Mouse (Mus musculus) heart, embryonic 14.5 days (tissue): ENCODE results near the gene Rnf157. TPM values are rescaled to one million over a fixed set of nuclear protein-coding genes. Genes with fewer than 3 reads are reported as not detected.

Source experiments
- ATAC-seq: fragments of 200-750 bp; cut with Nextera tagmentation; 2 replicates; pipeline ENCODE4 v1.8.0; 2017; ENCODE audit warnings: low read depth, moderate TSS enrichment; ENCODE audit not compliant: insufficient number of reproducible peaks, insufficient read depth, low FRiP score
- H3K27ac ChIP-seq, 2 experiments: fragments of 200-500 bp in 1 of 2; fragments of 300-500 bp in 1 of 2; sonication (generic) in 1 of 2; replicated peaks in 1 of 2; 2 replicates each; pipeline ENCODE4 v1.5.1; 2012 to 2014; ENCODE audit warnings: low read depth in 2 of 2, low read length in 2 of 2, control low read depth in 1 of 2, mild to moderate bottlenecking in 1 of 2, mixed read lengths in 1 of 2; ENCODE audit not compliant: control insufficient read depth in 1 of 2, insufficient read depth in 1 of 2
- H3K27me3 ChIP-seq: fragments of 300-500 bp; sonication (generic); 2 replicates; pipeline ENCODE4 v1.6.1; 2014; ENCODE audit warnings: mild to moderate bottlenecking, low read length, control low read depth; ENCODE audit not compliant: control insufficient read depth, insufficient read depth
- H3K36me3 ChIP-seq: fragments of 300-500 bp; sonication (generic); 2 replicates; pipeline ENCODE4 v1.6.1; 2014; ENCODE audit warnings: mild to moderate bottlenecking, control low read depth, low read length, mixed read lengths; ENCODE audit not compliant: control insufficient read depth, insufficient read depth
- H3K4me1 ChIP-seq, 2 experiments: fragments of 200-500 bp in 1 of 2; fragments of 300-500 bp in 1 of 2; sonication (generic) in 1 of 2; 2 replicates each; pipeline ENCODE4 v1.6.1; 2012 to 2014; ENCODE audit warnings: low read length in 2 of 2, control low read depth in 1 of 2, mixed read lengths in 1 of 2; ENCODE audit not compliant: control insufficient read depth in 2 of 2, insufficient read depth in 2 of 2
- H3K4me2 ChIP-seq: fragments of 300-500 bp; sonication (generic); 2 replicates; pipeline ENCODE4 v1.6.1; 2014; ENCODE audit warnings: mild to moderate bottlenecking, low read length
- H3K4me3 ChIP-seq, 2 experiments: fragments of 200-500 bp in 1 of 2; fragments of 300-500 bp in 1 of 2; sonication (generic) in 1 of 2; 2 replicates each; pipeline ENCODE4 v1.5.1; 2012 to 2014; ENCODE audit warnings: low read length in 2 of 2, mild to moderate bottlenecking in 2 of 2, control low read depth in 1 of 2, low read depth in 1 of 2, moderate library complexity in 1 of 2; ENCODE audit not compliant: control insufficient read depth in 1 of 2, insufficient read depth in 1 of 2
- H3K9ac ChIP-seq: fragments of 300-500 bp; sonication (generic); 2 replicates; pipeline ENCODE4 v1.6.1; 2014; ENCODE audit warnings: mild to moderate bottlenecking, low read length
- H3K9me3 ChIP-seq: fragments of 300-500 bp; sonication (generic); 2 replicates; pipeline ENCODE4 v1.6.1; 2016; ENCODE audit warnings: low read length, control low read depth; ENCODE audit not compliant: control insufficient read depth
- WGBS: fragments of 180-500 bp; shearing (Covaris S2); extraction: QIAGEN DNeasy Blood & Tissue Kit; methylation state at CpG from one replicate; pipeline ENCODE4 v1.1.7; 2014; 5-methylcytosine and 5-hydroxymethylcytosine counted together
- polyA plus RNA-seq: library from polyadenylated mRNA; unstranded; fragments of >200 nt; fragmentation: Nextera tagmentation; extraction: Ambion mirVana; gene quantifications from 2 replicates; pipeline ENCODE4 v1.2.1, GENCODE M21; 2014

Rnf157 gene
- polyA plus RNA-seq, 1 experiment from 2014 or later, result 8.4 TPM

DNA sequence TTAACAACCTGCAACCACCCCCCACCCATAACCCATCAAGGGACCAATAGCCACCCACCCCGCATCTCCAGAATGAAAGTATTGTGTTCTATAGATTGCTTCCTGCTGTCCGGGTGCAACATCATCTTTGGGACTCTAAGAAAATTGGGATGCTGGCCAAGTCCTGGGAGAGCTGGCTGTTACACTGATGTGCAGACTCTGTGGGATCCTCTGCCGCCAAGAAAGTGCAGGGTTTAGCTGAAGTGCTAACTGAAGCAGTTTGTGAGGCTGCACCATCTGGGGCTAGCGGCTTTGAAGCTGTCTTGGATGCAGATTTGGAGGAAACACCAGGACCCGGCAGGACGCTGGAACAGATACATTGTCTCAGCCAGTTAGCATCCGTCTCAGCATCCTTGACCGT, 101.7 kb downstream of the Rnf157 start:
- Histone ChIP-seq H3K27ac (no peak overlapping the region), H3K9me3 (no peaks in the 10 kb centered on the region), H3K4me3 (no peak overlapping the region), H3K4me1 (no peaks in the 10 kb centered on the region; a peak in 1 of 4 replicates), H3K36me3 (no peaks in the 10 kb centered on the region), H3K27me3 (no peaks in the 10 kb centered on the region), H3K4me2 (no peak overlapping the region), H3K9ac (no peak overlapping the region)
- no peak for ATAC-seq
- WGBS, result 34% methylated on average over 8 of the region's 8 CpGs

DNA sequence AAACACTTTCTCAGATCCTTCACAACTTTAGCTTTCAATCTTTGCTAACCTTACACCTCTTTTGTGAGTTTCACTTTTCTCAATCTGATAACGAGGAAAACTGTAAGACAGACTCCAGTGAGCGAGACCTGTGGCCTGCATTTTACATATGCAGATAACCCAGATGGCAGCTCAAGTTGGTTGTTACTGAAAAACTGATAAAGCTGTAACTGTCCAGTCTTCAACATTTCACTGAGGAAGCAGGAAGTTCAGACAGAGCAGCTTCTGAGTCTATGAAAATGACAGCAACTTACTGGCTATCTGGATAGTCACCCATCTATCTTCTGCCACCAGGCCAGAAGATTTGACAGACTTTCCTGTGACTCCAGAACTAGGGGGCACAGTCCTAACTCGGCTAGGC, 103.2 kb downstream of the Rnf157 start:
- Histone ChIP-seq H3K27me3 (no peaks in the 10 kb centered on the region), H3K36me3 (peaks cover 4% of the 10 kb centered on the region), H3K4me1 (peaks cover 3 to 7% of the 10 kb centered on the region in 2 experiments), H3K9ac (no peak overlapping the region), H3K27ac (no peak overlapping the region), H3K9me3 (no peaks in the 10 kb centered on the region), H3K4me3 (no peak overlapping the region), H3K4me2 (no peak overlapping the region)
- WGBS, result 57% methylated on average over 3 of the region's 3 CpGs
- no peak for ATAC-seq

DNA sequence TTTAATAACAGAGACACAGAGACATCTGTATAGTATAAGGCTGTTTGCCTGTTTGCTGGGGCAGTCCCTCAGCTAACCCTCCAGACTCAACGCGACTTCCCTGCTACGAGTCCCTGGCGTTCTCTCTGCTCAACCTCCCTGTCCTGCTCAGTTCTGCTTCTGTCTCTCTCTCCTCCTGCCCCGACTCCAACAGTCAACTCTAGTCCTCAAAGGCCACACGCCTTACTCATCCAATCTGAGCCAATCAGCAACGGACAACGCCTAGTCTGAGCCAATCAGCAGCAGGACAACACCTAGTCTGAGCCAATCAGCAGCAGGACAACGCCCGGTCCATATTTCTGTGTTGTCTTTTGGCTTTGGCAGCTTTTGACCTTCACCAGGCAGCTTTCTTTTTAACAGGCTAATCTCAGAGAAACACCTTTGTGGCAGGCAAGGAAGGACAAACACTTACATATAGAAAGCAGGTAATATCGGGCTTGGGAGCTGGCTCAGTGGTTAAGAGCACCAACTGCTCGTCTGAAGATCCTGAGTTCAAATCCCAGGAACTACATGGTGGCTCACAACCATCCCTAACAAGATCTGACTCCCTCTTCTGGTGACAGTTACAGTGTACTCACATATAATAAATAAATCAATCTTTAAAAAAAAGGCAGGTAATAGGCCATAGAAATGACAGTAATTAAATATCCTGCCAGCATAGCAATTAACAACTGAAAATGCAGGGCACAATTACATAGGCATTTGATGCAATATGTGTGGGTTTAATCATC, 104.9 kb downstream of the Rnf157 start:
- no peak overlapping the region for H3K9ac ChIP-seq
- H3K36me3 ChIP-seq, result peaks cover 21% of the 10 kb centered on the region
- H3K4me1 ChIP-seq, result peaks cover 3 to 7% of the 10 kb centered on the region in 2 experiments
- no peaks in the 10 kb centered on the region for H3K9me3 ChIP-seq
- H3K4me3 ChIP-seq, result no peak overlapping the region
- H3K27me3 ChIP-seq, result no peaks in the 10 kb centered on the region
- no peak overlapping the region for H3K4me2 ChIP-seq
- no peak for ATAC-seq
- 86% methylated on average over 12 of the region's 12 CpGs for WGBS
- H3K27ac ChIP-seq, result no peak overlapping the region

DNA sequence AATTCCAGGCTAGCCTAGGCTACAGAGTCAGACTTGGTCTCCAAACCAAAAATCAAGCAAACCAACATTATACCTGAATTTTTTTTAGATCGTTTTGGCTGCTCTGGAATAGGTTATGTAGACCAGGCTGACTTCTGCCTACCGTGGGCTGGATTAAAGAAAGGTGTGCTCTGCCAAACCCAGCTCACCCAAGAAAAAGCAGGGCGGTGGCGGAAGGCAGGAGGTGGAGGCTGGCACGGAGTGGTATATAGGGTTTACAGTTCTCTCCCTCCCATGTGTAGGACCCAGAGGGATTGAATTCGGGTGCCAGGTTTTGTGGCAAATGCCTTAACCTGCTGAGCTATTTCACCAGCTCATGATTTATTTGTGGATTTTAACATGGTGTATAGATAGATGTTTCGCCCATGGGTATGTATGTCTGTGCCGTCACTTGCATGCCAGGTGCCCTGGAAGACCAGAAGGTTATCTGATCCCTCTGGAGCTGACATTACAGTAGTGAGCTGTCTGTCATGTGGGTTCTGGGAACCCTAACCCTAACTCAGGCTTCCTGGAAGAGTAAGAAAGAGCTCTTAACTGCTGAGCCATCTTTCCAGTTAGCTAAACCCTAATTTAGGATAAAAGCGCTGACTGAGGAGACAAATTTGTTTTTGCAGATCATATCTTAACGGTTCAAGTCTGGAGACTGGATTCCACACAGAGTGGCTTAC, 105.7 kb downstream of the Rnf157 start, which contains the start of gene Exoc7:
TSS of gene Exoc7 (minus strand) at position 215 of the 707 bp plus-strand sequence.
- Histone ChIP-seq H3K4me1 (peaks cover 3 to 7% of the 10 kb centered on the region in 2 experiments), H3K9ac (peak within 1 kb of the TSS; percentile 87), H3K4me3 (peak within 1 kb of the TSS; percentile 63 to 97), H3K9me3 (no peaks in the 10 kb centered on the region), H3K27ac (peak within 1 kb of the TSS; percentile 33 to 44; a peak in 2 of 4 replicates), H3K27me3 (no peaks in the 10 kb centered on the region), H3K4me2 (peak within 1 kb of the TSS; percentile 88), H3K36me3 (peaks cover 28% of the 10 kb centered on the region)
- no peak for ATAC-seq
- 86% methylated on average over 10 of the region's 10 CpGs for WGBS

DNA sequence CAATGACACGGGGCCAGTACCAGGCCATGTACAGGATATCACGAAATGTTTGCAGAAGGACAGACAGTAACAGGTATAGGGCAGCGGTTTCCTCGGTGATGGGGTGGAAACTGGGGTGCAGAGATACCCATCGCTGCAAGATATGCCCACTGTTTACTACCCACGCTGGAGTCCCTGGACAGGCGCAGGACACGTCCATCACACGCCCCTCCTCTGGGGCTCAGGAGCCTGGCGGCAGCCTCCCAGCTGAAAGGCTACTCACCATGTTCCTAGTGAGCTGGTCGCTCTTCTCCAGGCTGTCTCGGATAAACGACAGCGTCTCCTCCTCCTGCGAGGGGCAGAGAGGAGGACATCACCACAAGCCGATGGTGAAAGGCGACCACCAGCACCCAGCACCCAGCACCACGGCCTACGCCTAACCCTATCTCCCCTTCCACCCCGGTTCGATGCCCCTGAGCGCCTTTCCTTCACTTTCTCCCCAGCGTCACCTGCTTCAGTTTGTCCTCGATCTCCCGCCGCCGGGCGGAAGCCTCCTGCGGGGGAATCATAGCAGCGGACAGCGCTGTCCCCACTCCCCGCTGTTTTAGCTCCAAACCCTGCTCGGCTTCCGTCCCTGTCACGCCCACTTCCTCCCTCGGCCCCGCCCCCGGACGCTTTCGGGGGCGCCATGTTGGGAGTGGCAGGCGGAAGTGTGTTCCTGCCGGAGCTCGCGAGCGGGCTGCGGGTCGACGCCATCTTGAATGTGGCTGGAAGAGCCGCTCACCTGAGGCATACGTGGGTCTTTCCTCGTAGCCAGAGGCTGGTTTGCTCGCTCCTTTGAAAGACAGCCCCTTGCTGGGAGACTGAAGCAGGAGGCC, 106.5 kb downstream of the Rnf157 start:
- Histone ChIP-seq H3K9me3 (no peaks in the 10 kb centered on the region), H3K4me2 (peak overlapping the region; percentile 88), H3K27me3 (no peaks in the 10 kb centered on the region), H3K4me1 (peaks cover 3 to 7% of the 10 kb centered on the region in 2 experiments), H3K27ac (peak overlapping the region; percentile 33 to 44; a peak in 2 of 4 replicates), H3K36me3 (peaks cover 37% of the 10 kb centered on the region), H3K4me3 (peak overlapping the region; percentile 63 to 97), H3K9ac (peak overlapping the region; percentile 87)
- ATAC-seq, result peak; percentile 77
- WGBS, result 2% methylated on average over 53 of the region's 53 CpGs

DNA sequence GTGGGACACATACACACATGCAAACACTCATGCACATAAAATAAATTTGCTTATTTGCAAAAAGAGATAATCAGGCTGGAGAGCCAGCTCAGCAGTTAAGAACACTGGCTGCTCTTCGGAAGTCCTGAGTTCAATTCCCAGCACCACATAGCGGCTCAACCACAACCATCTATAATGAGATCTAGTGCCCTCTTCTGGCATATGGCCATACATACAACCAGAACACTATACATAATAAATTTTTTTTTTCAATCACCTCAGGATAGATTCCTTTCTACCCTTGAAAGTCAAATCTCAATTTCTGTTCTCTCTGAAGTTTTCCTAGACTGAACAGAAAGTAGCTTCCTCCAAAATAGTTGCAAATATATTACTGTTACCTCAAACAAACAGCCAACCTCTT, 107.4 kb downstream of the Rnf157 start:
- WGBS, result 98% methylated on average over 2 of the region's 2 CpGs
- peak overlapping the region; percentile 88 for H3K4me2 ChIP-seq
- H3K36me3 ChIP-seq, result peaks cover 46% of the 10 kb centered on the region
- no peaks in the 10 kb centered on the region for H3K9me3 ChIP-seq
- ATAC-seq, result no peak
- H3K4me3 ChIP-seq, result peak overlapping the region in 1 of 2 experiments; percentile 63; a peak in 2 of 4 replicates
- peaks cover 3 to 7% of the 10 kb centered on the region in 2 experiments for H3K4me1 ChIP-seq
- H3K27me3 ChIP-seq, result no peaks in the 10 kb centered on the region
- H3K9ac ChIP-seq, result no peak overlapping the region
- no peak overlapping the region for H3K27ac ChIP-seq

DNA sequence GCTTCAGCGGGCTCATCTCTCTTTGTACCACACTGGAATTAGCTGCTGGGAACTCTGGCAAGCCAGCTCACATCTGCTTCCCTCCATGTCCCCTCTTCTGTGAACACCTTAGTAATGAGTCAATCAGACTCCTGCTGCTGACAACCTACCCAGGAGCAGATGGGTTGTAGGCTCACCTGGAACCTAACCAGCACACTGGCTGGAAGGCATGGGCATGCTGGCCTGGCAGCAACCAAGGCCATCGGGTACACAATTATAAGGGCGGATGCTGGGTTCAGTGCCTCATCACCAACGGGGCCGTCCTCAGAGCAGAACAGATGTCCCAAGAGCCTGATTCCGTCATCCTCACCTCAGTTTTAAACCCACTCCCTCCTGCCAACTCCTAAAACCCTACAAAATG, 114.2 kb downstream of the Rnf157 start:
- Histone ChIP-seq H3K4me3 (no peak overlapping the region), H3K36me3 (peaks cover 95% of the 10 kb centered on the region), H3K4me2 (no peak overlapping the region), H3K9me3 (no peaks in the 10 kb centered on the region), H3K27ac (no peak overlapping the region), H3K9ac (no peak overlapping the region), H3K4me1 (no peaks in the 10 kb centered on the region), H3K27me3 (no peaks in the 10 kb centered on the region)
- no peak for ATAC-seq
- WGBS, result 84% methylated on average over 6 of the region's 6 CpGs
